Mouse (Mus musculus): ENCODE data around the gene Lpxn. TPM values are rescaled to one million over a fixed set of nuclear protein-coding genes. Genes with fewer than 3 reads are reported as not detected.

Lpxn gene
- polyA plus RNA-seq, 1 experiment, result 25.1 TPM

DNA sequence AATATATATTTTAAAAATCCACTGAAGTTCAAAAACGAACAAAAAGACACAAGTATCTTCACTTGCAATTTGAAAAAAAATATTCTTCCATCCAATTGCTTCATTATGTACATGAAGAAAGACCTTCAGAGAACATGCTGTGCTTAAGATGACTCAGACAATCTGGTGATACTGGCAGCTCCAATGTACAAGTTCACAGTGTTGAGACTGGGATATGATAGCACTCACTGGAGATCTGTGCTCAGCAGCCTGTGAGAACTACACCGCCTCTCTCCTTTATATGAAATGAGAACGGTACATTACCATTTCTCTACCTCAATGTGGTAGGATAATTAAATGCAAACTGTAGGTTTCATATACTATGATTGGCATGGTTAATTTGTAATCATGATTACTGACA, 6.8 kb downstream of the Lpxn start:
- no peak overlapping the region for H3K27ac ChIP-seq (ENCODE audit: insufficient read depth, low read length)
- peaks cover 3% of the 10 kb centered on the region for H3K36me3 ChIP-seq (ENCODE audit: control insufficient read depth, insufficient read depth, low read length)
- 87% methylated on average over 3 of the region's 3 CpGs for WGBS
- H3K4me1 ChIP-seq (ENCODE audit: control insufficient read depth, insufficient read depth, insufficient read length), result peaks cover 6% of the 10 kb centered on the region
- no peak overlapping the region for H3K4me3 ChIP-seq (ENCODE audit: extremely low read depth, insufficient read depth, insufficient read length)
- no peak for DNase-seq (ENCODE audit: low read depth in 1 of 2, low spot score in 2 of 2)
- H3K27me3 ChIP-seq (ENCODE audit: control insufficient read depth, insufficient read depth, low read length), result no peaks in the 10 kb centered on the region
- TF ChIP-seq CTCF (IDR thresholded peaks at IDR 0.05; ENCODE audit: extremely low read depth, insufficient read depth, insufficient read length, insufficient replicate concordance) (no peak), POLR2A (IDR thresholded peaks at IDR 0.05; ENCODE audit: low read depth, low read length) (no peak)

- TF ChIP-seq CTCF (IDR thresholded peaks at IDR 0.05; ENCODE audit: extremely low read depth, insufficient read depth, insufficient read length, insufficient replicate concordance) (no peak), POLR2A (IDR thresholded peaks at IDR 0.05; ENCODE audit: low read depth, low read length) (no peak)
- Histone ChIP-seq H3K27ac (ENCODE audit: insufficient read depth, low read length) (no peak overlapping the region), H3K36me3 (ENCODE audit: control insufficient read depth, insufficient read depth, low read length) (peaks cover 5% of the 10 kb centered on the region), H3K27me3 (ENCODE audit: control insufficient read depth, insufficient read depth, low read length) (no peaks in the 10 kb centered on the region), H3K4me3 (ENCODE audit: extremely low read depth, insufficient read depth, insufficient read length) (no peak overlapping the region), H3K4me1 (ENCODE audit: control insufficient read depth, insufficient read depth, insufficient read length) (peaks cover 6% of the 10 kb centered on the region)
- no peak for DNase-seq (ENCODE audit: low read depth in 1 of 2, low spot score in 2 of 2)
- 91% methylated on average over 1 of the region's 1 CpGs for WGBS
Measured at GRCm38 (mm10) chr19:12804237-12804636, 8.2 kb downstream of the Lpxn start.

GRCm38 (mm10) chr19:12805730-12806129, 9.7 kb downstream of the Lpxn start:
- 84% methylated on average over 3 of the region's 3 CpGs for WGBS

GRCm38 (mm10) chr19:12806214-12806613, 10.2 kb downstream of the Lpxn start:
- TF ChIP-seq CTCF (IDR thresholded peaks at IDR 0.05; ENCODE audit: extremely low read depth, insufficient read depth, insufficient read length, insufficient replicate concordance), result no peak
- no peak for TF ChIP-seq POLR2A (IDR thresholded peaks at IDR 0.05; ENCODE audit: low read depth, low read length)

More at GRCm38 (mm10) chr19:12805730-12806129, 9.7 kb downstream of the Lpxn start:
- H3K27me3 ChIP-seq (ENCODE audit: control insufficient read depth, insufficient read depth, low read length), result no peaks in the 10 kb centered on the region
- TF ChIP-seq CTCF (IDR thresholded peaks at IDR 0.05; ENCODE audit: extremely low read depth, insufficient read depth, insufficient read length, insufficient replicate concordance) (no peak), POLR2A (IDR thresholded peaks at IDR 0.05; ENCODE audit: low read depth, low read length) (no peak)
- H3K4me1 ChIP-seq (ENCODE audit: control insufficient read depth, insufficient read depth, insufficient read length), result peaks cover 6% of the 10 kb centered on the region
- H3K4me3 ChIP-seq (ENCODE audit: extremely low read depth, insufficient read depth, insufficient read length), result no peak overlapping the region
- DNase-seq (ENCODE audit: low read depth in 1 of 2, low spot score in 2 of 2), result no peak
- H3K36me3 ChIP-seq (ENCODE audit: control insufficient read depth, insufficient read depth, low read length), result peaks cover 6% of the 10 kb centered on the region
- H3K27ac ChIP-seq (ENCODE audit: insufficient read depth, low read length), result no peak overlapping the region; the same call in 1 of the 2 replicates

GRCm38 (mm10) chr19:12812644-12813364, 16.8 kb downstream of the Lpxn start:
- H3K36me3 ChIP-seq (ENCODE audit: control insufficient read depth, insufficient read depth, low read length), result peaks cover 11% of the 10 kb centered on the region
- no peak for TF ChIP-seq CTCF (IDR thresholded peaks at IDR 0.05; ENCODE audit: extremely low read depth, insufficient read depth, insufficient read length, insufficient replicate concordance)
- no peak for TF ChIP-seq POLR2A (IDR thresholded peaks at IDR 0.05; ENCODE audit: low read depth, low read length)
- no peaks in the 10 kb centered on the region for H3K27me3 ChIP-seq (ENCODE audit: control insufficient read depth, insufficient read depth, low read length)
- H3K27ac ChIP-seq (ENCODE audit: insufficient read depth, low read length), result no peak overlapping the region
- no peak overlapping the region for H3K4me3 ChIP-seq (ENCODE audit: extremely low read depth, insufficient read depth, insufficient read length)
- no peak for DNase-seq (ENCODE audit: low read depth in 1 of 2, low spot score in 2 of 2)
- no peaks in the 10 kb centered on the region for H3K4me1 ChIP-seq (ENCODE audit: control insufficient read depth, insufficient read depth, insufficient read length)
- WGBS, result 81% methylated on average over 1 of the region's 1 CpGs

More at GRCm38 (mm10) chr19:12806214-12806613, 10.2 kb downstream of the Lpxn start:
- Histone ChIP-seq H3K4me3 (ENCODE audit: extremely low read depth, insufficient read depth, insufficient read length) (no peak overlapping the region), H3K27me3 (ENCODE audit: control insufficient read depth, insufficient read depth, low read length) (no peaks in the 10 kb centered on the region), H3K36me3 (ENCODE audit: control insufficient read depth, insufficient read depth, low read length) (peaks cover 8% of the 10 kb centered on the region), H3K4me1 (ENCODE audit: control insufficient read depth, insufficient read depth, insufficient read length) (peaks cover 6% of the 10 kb centered on the region), H3K27ac (ENCODE audit: insufficient read depth, low read length) (peak overlapping the region; percentile 50; the same call in 1 of the 2 replicates)
- no peak for DNase-seq (ENCODE audit: low read depth in 1 of 2, low spot score in 2 of 2)
- 34% methylated on average over 2 of the region's 2 CpGs for WGBS

- TF ChIP-seq CTCF (IDR thresholded peaks at IDR 0.05; ENCODE audit: extremely low read depth, insufficient read depth, insufficient read length, insufficient replicate concordance) (no peak), POLR2A (IDR thresholded peaks at IDR 0.05; ENCODE audit: low read depth, low read length) (no peak)
- H3K36me3 ChIP-seq (ENCODE audit: control insufficient read depth, insufficient read depth, low read length), result peaks cover 11% of the 10 kb centered on the region
- H3K4me3 ChIP-seq (ENCODE audit: extremely low read depth, insufficient read depth, insufficient read length), result no peak overlapping the region
- H3K27me3 ChIP-seq (ENCODE audit: control insufficient read depth, insufficient read depth, low read length), result no peaks in the 10 kb centered on the region
- no peak overlapping the region for H3K27ac ChIP-seq (ENCODE audit: insufficient read depth, low read length)
- no peak for DNase-seq (ENCODE audit: low read depth in 1 of 2, low spot score in 2 of 2)
- WGBS, result 67% methylated on average over 1 of the region's 1 CpGs
- no peaks in the 10 kb centered on the region; the same call in 1 of the 2 replicates for H3K4me1 ChIP-seq (ENCODE audit: control insufficient read depth, insufficient read depth, insufficient read length)
Measured at GRCm38 (mm10) chr19:12813883-12814282, 17.9 kb downstream of the Lpxn start.

DNA sequence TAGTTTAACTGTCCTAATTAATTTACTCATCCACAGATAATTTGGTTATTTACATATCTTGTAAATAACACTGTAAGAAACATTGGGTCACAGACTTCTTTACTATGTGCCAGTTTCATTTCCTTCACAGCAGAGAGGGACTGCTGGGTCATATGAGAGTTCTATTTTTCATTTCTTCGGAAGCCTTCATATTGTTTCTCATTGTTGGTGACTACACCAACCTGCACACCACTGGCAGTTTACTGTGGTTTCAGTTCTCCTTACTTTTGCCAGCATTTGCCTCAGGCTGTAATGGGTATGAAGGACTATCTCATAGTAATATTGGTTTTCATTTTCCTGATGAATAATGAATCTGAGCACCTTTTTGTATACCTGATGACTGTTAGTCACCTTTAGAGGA, 22.5 kb downstream of the Lpxn start:
- TF ChIP-seq POLR2A (IDR thresholded peaks at IDR 0.05; ENCODE audit: low read depth, low read length) (no peak), CTCF (IDR thresholded peaks at IDR 0.05; ENCODE audit: extremely low read depth, insufficient read depth, insufficient read length, insufficient replicate concordance) (no peak)
- WGBS, result 30% methylated on average over 1 of the region's 1 CpGs
- Histone ChIP-seq H3K4me1 (ENCODE audit: control insufficient read depth, insufficient read depth, insufficient read length) (no peaks in the 10 kb centered on the region; the same call in none of the 2 replicates), H3K36me3 (ENCODE audit: control insufficient read depth, insufficient read depth, low read length) (no peaks in the 10 kb centered on the region; the same call in 1 of the 2 replicates), H3K27ac (ENCODE audit: insufficient read depth, low read length) (no peak overlapping the region), H3K27me3 (ENCODE audit: control insufficient read depth, insufficient read depth, low read length) (no peaks in the 10 kb centered on the region), H3K4me3 (ENCODE audit: extremely low read depth, insufficient read depth, insufficient read length) (no peak overlapping the region)
- DNase-seq (ENCODE audit: low read depth in 1 of 2, low spot score in 2 of 2), result no peak
